Mouse (Mus musculus): ENCODE measurements around the gene Srsf12.

Srsf12 gene

GRCm38 (mm10) chr4:33208881-33209841, at the start of gene Srsf12:
TSS of gene Srsf12 (plus strand) at chr4:33208991.
- Histone ChIP-seq H3K36me3 (ENCODE audit: control insufficient read depth, insufficient read depth, low read length, poor library complexity, severe bottlenecking) (no peaks in the 10 kb centered on the region), H3K27me3 (ENCODE audit: control insufficient read depth, insufficient read depth, low read length, poor library complexity, severe bottlenecking) (no peaks in the 10 kb centered on the region; the same call in 1 of the 2 replicates)
- peak; percentile 54 for DNase-seq (ENCODE audit: low read depth, low spot score)

GRCm38 (mm10) chr4:33183477-33183876, 25.3 kb upstream of the Srsf12 start:
- Histone ChIP-seq H3K27me3 (ENCODE audit: control insufficient read depth, insufficient read depth, low read length, poor library complexity, severe bottlenecking) (no peaks in the 10 kb centered on the region), H3K36me3 (ENCODE audit: control insufficient read depth, insufficient read depth, low read length, poor library complexity, severe bottlenecking) (no peaks in the 10 kb centered on the region)
- no peak for DNase-seq (ENCODE audit: low read depth, low spot score)

DNA sequence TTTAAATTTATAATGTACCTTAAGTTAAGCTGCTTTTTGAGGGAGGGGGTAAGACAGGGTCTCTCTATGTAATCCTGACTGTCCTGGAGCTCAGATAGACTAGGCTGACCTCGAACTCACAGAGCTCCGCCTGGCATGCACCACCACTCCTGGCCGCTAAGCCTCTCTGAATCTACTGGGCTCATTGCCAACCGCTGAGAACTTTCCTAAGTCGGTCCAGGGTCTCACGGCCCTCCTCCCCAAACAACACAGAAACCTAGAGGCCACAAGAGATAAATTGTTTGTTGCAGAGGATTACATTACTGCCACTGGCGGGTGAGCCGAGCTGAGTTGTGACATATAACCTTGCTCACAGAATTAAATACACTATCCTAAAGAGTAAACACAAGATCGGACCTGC, 20.6 kb upstream of the Srsf12 start:
- no peaks in the 10 kb centered on the region for H3K27me3 ChIP-seq (ENCODE audit: control insufficient read depth, insufficient read depth, low read length, poor library complexity, severe bottlenecking)
- no peak for DNase-seq (ENCODE audit: low read depth, low spot score)
- no peaks in the 10 kb centered on the region for H3K36me3 ChIP-seq (ENCODE audit: control insufficient read depth, insufficient read depth, low read length, poor library complexity, severe bottlenecking)

DNA sequence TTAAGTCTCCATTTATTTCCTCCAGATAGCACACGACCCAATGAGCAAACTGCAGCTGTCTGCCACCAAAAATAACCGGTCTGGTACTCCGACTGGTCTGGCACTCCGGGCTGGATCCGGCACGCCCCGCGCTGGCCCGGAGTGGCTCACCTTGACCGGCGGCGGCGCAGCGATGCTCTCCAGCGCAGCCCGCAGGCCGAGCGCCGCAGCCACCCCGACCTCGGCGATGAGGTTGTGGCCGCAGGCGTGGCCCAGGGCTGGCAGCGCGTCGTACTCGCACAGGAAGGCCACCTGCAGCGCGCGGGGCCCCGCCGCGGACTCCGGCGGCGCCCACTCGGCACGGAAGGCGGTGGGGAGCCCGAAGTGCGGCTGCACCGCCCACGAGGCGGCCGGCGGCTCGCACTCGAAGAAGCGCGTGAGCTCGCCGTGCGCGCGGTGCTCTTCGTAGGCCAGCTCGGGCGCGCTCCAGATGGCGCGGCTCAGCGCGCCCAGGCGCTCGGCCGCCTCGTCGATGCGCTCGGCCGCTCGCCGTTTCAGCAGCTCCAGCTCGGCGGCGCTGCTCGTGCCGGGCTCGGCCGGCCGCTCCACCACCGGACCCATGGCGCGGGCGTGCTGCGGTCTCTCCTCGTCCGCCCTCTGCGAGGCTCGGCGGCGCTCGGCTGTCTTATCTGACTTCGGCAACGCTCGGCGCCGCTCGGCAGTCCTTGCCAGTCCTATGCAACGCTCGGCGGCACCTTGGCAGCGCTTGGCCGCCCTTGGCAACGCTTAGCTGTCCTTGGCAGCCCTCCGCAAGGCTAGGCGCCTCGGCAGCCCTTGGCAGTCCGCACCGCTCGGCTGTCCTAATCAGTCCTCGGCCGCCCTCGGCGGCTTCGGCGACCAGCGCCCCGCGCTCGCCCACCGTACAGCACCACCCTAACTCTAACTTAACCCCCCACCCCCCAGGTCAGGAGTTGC, 19.7 kb upstream of the Srsf12 start:
- Histone ChIP-seq H3K27me3 (ENCODE audit: control insufficient read depth, insufficient read depth, low read length, poor library complexity, severe bottlenecking) (no peaks in the 10 kb centered on the region), H3K36me3 (ENCODE audit: control insufficient read depth, insufficient read depth, low read length, poor library complexity, severe bottlenecking) (no peaks in the 10 kb centered on the region)
- peak; percentile 51 for DNase-seq (ENCODE audit: low read depth, low spot score)

GRCm38 (mm10) chr4:33189735-33190036, 19.1 kb upstream of the Srsf12 start, which contains the start of gene Pm20d2:
TSS of gene Pm20d2 (minus strand) at chr4:33189737.
- H3K27me3 ChIP-seq (ENCODE audit: control insufficient read depth, insufficient read depth, low read length, poor library complexity, severe bottlenecking) = no peaks in the 10 kb centered on the region
- no peak for DNase-seq (ENCODE audit: low read depth, low spot score)
- H3K36me3 ChIP-seq (ENCODE audit: control insufficient read depth, insufficient read depth, low read length, poor library complexity, severe bottlenecking) = no peaks in the 10 kb centered on the region

DNA sequence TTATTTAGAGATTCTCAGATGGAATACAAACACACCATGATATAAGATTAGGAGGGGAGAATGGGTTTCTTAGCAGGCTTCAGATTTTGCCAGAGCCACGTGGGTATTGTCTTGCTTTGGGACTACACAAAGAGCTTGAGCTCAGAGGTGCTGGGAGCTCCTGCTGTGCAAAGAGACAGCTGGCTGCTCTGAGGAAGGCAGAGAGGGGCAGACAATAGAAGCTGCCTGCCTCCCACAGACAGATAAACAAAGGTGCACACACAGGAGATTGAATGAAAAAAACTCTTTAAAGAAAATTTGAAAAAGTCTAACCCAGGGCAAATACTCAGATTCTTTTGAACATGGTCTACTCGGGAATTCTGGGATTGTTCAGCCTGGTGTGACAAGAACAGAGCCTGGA, 10.7 kb upstream of the Srsf12 start:
- H3K36me3 ChIP-seq (ENCODE audit: control insufficient read depth, insufficient read depth, low read length, poor library complexity, severe bottlenecking) = no peaks in the 10 kb centered on the region
- no peaks in the 10 kb centered on the region for H3K27me3 ChIP-seq (ENCODE audit: control insufficient read depth, insufficient read depth, low read length, poor library complexity, severe bottlenecking)
- DNase-seq (ENCODE audit: low read depth, low spot score) = no peak

GRCm38 (mm10) chr4:33204682-33205081, 4.1 kb upstream of the Srsf12 start:
- DNase-seq (ENCODE audit: low read depth, low spot score) = peak; percentile 66
- H3K36me3 ChIP-seq (ENCODE audit: control insufficient read depth, insufficient read depth, low read length, poor library complexity, severe bottlenecking) = no peaks in the 10 kb centered on the region

GRCm38 (mm10) chr4:33207551-33207950, 1.2 kb upstream of the Srsf12 start:
- DNase-seq (ENCODE audit: low read depth, low spot score) = no peak
- H3K36me3 ChIP-seq (ENCODE audit: control insufficient read depth, insufficient read depth, low read length, poor library complexity, severe bottlenecking) = no peaks in the 10 kb centered on the region
- no peaks in the 10 kb centered on the region; the same call in 1 of the 2 replicates for H3K27me3 ChIP-seq (ENCODE audit: control insufficient read depth, insufficient read depth, low read length, poor library complexity, severe bottlenecking)

More at GRCm38 (mm10) chr4:33204682-33205081, 4.1 kb upstream of the Srsf12 start:
- H3K27me3 ChIP-seq (ENCODE audit: control insufficient read depth, insufficient read depth, low read length, poor library complexity, severe bottlenecking) = no peaks in the 10 kb centered on the region; the same call in 1 of the 2 replicates

DNA sequence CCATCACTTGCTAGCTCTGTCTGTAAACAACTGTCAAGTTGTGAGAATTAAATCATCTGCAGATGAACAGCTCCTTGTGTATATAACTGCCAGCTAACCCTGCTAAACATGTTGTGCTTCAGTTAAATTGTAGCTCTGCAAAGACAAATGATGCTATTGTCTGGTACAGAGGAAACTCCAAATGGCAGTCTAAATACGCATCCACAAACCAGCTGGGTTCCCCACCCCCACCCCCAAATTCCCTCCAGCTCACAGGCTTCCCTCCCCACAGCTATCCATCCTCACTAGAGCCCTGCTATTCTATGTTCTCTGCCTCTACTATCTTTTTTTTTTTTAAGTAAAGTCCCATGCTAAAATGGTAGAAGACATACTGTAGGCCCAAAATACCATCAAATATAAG, 13.1 kb downstream of the Srsf12 start:
- no peak for DNase-seq (ENCODE audit: low read depth, low spot score)
- Histone ChIP-seq H3K36me3 (ENCODE audit: control insufficient read depth, insufficient read depth, low read length, poor library complexity, severe bottlenecking) (no peaks in the 10 kb centered on the region), H3K27me3 (ENCODE audit: control insufficient read depth, insufficient read depth, low read length, poor library complexity, severe bottlenecking) (no peaks in the 10 kb centered on the region)

DNA sequence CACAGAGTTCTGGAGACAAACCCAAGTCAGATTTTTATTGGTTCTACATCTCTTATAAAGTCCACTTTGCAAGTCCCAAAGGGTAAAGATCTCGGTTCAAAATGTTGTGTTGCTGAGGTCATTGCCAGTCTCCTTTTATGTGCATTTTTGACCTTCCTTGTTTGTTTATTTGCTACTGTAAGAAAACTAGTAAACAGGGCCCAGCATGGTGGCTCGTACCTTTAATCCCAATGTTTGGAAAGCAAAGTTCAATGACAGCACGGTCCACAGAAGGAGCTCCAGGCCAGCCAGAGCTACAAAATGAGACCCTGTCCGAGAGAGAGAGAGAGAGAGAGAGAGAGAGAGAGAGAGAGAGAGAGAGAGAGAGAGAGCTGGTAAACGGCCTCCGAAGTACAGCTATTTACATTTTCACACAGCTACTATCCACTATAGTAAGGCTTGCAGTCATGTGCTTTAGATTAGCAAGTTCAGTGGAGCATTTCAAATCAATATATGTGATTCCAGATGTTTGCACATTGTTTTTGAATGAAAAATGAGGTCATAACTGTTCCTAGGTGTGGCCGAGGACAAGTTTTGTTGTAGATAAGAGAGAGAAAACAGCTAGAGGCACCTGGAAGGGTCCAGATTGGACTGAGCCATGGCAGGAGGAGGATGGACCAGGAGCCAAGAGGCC, 15.3 kb downstream of the Srsf12 start:
- DNase-seq (ENCODE audit: low read depth, low spot score) = no peak
- Histone ChIP-seq H3K36me3 (ENCODE audit: control insufficient read depth, insufficient read depth, low read length, poor library complexity, severe bottlenecking) (no peaks in the 10 kb centered on the region), H3K27me3 (ENCODE audit: control insufficient read depth, insufficient read depth, low read length, poor library complexity, severe bottlenecking) (no peaks in the 10 kb centered on the region)

GRCm38 (mm10) chr4:33227164-33227563, 18.4 kb downstream of the Srsf12 start:
- Histone ChIP-seq H3K27me3 (ENCODE audit: control insufficient read depth, insufficient read depth, low read length, poor library complexity, severe bottlenecking) (no peaks in the 10 kb centered on the region), H3K36me3 (ENCODE audit: control insufficient read depth, insufficient read depth, low read length, poor library complexity, severe bottlenecking) (no peaks in the 10 kb centered on the region)
- no peak for DNase-seq (ENCODE audit: low read depth, low spot score)

DNA sequence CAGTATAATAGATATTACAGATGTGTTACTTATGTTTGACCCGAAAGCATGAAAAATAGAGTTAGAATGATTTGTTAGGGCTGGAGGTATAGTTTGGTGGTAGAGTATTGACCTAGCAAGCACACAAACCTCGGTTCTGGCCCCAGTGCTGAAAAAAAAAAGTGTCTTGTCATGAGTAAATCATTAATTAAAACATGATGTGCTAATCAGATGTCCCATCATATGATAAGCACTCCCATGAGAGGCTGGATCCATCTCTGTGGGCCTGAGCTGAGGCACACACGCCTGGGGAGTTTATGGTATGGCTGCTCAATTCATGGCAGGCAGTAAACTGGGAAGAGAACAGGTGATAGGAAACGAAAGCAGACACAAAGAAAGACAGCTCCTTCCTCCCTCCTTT, 20.8 kb downstream of the Srsf12 start:
- Histone ChIP-seq H3K27me3 (ENCODE audit: control insufficient read depth, insufficient read depth, low read length, poor library complexity, severe bottlenecking) (no peaks in the 10 kb centered on the region), H3K36me3 (ENCODE audit: control insufficient read depth, insufficient read depth, low read length, poor library complexity, severe bottlenecking) (no peaks in the 10 kb centered on the region)
- no peak for DNase-seq (ENCODE audit: low read depth, low spot score)

- H3K27me3 ChIP-seq (ENCODE audit: control insufficient read depth, insufficient read depth, low read length, poor library complexity, severe bottlenecking) = no peaks in the 10 kb centered on the region
Measured at GRCm38 (mm10) chr4:33230881-33231280, 22.1 kb downstream of the Srsf12 start.

DNA sequence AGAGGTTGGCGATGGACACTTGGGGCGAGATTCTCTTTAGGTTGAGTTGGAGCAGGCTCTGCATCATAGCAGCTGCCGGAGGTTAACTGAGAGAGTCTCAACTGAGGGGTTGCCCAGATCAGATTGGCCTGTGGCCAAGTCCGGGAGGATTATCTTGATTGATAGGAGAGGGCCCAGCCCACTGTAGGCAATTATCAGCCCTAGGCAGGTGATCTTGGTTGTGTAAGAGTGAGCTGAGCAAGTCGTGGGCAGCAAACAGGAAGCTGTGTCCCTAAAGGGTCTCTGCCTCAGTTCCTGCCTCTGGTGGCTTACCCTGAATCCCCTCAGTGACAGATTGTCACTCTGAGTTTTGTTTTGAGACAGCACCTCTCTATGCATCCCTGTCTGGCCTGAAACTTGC, 33.7 kb downstream of the Srsf12 start:
- peaks cover 8% of the 10 kb centered on the region for H3K36me3 ChIP-seq (ENCODE audit: control insufficient read depth, insufficient read depth, low read length, poor library complexity, severe bottlenecking)
- DNase-seq (ENCODE audit: low read depth, low spot score) = peak; percentile 37
- H3K27me3 ChIP-seq (ENCODE audit: control insufficient read depth, insufficient read depth, low read length, poor library complexity, severe bottlenecking) = no peaks in the 10 kb centered on the region

More at GRCm38 (mm10) chr4:33230881-33231280, 22.1 kb downstream of the Srsf12 start:
- H3K36me3 ChIP-seq (ENCODE audit: control insufficient read depth, insufficient read depth, low read length, poor library complexity, severe bottlenecking) = no peaks in the 10 kb centered on the region
- DNase-seq (ENCODE audit: low read depth, low spot score) = no peak
